Mouse (Mus musculus) stomach, embryonic 15.5 days (tissue): ENCODE data around the gene Gm45837. TPM values are rescaled to one million over a fixed set of nuclear protein-coding genes. Genes with fewer than 3 reads are reported as not detected.
"Not testable (repeated sequence)": the region's sequence is repeated elsewhere in the genome, so short reads cannot be mapped to it uniquely, and the experiment has no call there.

ENCODE experiments used
- ATAC-seq: fragments of 200-750 bp; cut with Nextera tagmentation; 2 replicates; pipeline ENCODE4 v1.8.0; 2017; ENCODE audit warnings: low read depth, moderate number of reproducible peaks, moderate TSS enrichment; ENCODE audit not compliant: insufficient read depth, low FRiP score
- H3K27ac ChIP-seq: fragments of 300-500 bp; sonication (generic); 2 replicates; pipeline ENCODE4 v1.5.1; 2015; ENCODE audit warnings: mild to moderate bottlenecking, inconsistent platforms
- H3K27me3 ChIP-seq: fragments of 300-500 bp; sonication (generic); replicated peaks from 2 replicates; pipeline ENCODE4 v1.6.1; 2015; ENCODE audit warnings: inconsistent platforms
- H3K36me3 ChIP-seq: fragments of 300-500 bp; sonication (generic); 2 replicates; pipeline ENCODE4 v1.6.1; 2015; ENCODE audit warnings: inconsistent platforms
- H3K4me1 ChIP-seq: fragments of 300-500 bp; sonication (generic); 2 replicates; pipeline ENCODE4 v1.6.1; 2015; ENCODE audit warnings: inconsistent platforms
- H3K4me2 ChIP-seq: fragments of 300-500 bp; sonication (generic); 2 replicates; pipeline ENCODE4 v1.6.1; 2015; ENCODE audit warnings: mild to moderate bottlenecking, inconsistent platforms
- H3K4me3 ChIP-seq: fragments of 300-500 bp; sonication (generic); replicated peaks from 2 replicates; pipeline ENCODE4 v1.5.1; 2015; ENCODE audit warnings: inconsistent platforms
- H3K9ac ChIP-seq: fragments of 300-500 bp; sonication (generic); 2 replicates; pipeline ENCODE4 v1.6.1; 2015; ENCODE audit warnings: inconsistent platforms
- H3K9me3 ChIP-seq: fragments of 300-500 bp; sonication (generic); 2 replicates; pipeline ENCODE4 v1.6.1; 2016; ENCODE audit warnings: inconsistent platforms
- WGBS: fragments of 180-500 bp; shearing (Covaris S2); methylation state at CpG from one replicate; pipeline ENCODE4 v1.1.7; 2015; 5-methylcytosine and 5-hydroxymethylcytosine counted together
- microRNA counts: library from miRNA; unstranded; fragments of <30 nt; microRNA quantifications from one replicate; lab custom pipeline; 2016
- microRNA-seq: library from miRNA; unstranded; fragments of <30 nt; microRNA quantifications from one replicate; pipeline ENCODE4, GENCODE M21; 2016
- polyA plus RNA-seq: library from polyadenylated mRNA; unstranded; fragments of >200 nt; fragmentation: Nextera tagmentation; extraction: Ambion mirVana; gene quantifications from 2 replicates; pipeline ENCODE4 v1.2.1, GENCODE M21; 2015

Gene Gm45837
- polyA plus RNA-seq, 1 experiment from 2014 or later = 8.0 TPM

DNA sequence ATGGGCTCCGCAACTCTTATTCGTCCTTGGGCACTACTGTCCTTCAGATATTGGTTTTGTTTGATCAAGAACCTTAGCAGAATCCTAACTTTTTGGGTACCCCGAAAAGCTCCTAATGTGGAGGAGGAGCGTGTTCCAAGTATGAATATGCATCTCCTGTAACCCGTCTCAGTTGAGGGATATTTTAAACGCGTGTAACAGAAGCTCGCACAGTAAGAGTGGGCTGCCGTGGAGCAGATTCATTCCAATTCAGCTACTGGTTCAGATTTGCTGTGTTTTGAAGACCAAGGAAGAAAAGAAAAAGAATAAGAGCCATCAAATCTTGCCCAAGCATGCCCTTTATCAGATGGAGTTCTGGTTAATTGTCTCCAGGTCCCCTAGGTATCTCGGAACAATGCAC is 131.0 kb downstream of the Gm45837 start:
- H3K9me3 ChIP-seq = no peaks in the 10 kb centered on the region
- no peak overlapping the region for H3K9ac ChIP-seq
- peaks cover 6% of the 10 kb centered on the region; the same call in 1 of the 2 replicates for H3K4me1 ChIP-seq
- no peak for ATAC-seq
- no peaks in the 10 kb centered on the region for H3K36me3 ChIP-seq
- 83% methylated on average over 10 of the region's 10 CpGs for WGBS
- H3K27me3 ChIP-seq = no peaks in the 10 kb centered on the region
- no peak overlapping the region for H3K4me2 ChIP-seq
- no peak overlapping the region for H3K4me3 ChIP-seq
- no peak overlapping the region for H3K27ac ChIP-seq

DNA sequence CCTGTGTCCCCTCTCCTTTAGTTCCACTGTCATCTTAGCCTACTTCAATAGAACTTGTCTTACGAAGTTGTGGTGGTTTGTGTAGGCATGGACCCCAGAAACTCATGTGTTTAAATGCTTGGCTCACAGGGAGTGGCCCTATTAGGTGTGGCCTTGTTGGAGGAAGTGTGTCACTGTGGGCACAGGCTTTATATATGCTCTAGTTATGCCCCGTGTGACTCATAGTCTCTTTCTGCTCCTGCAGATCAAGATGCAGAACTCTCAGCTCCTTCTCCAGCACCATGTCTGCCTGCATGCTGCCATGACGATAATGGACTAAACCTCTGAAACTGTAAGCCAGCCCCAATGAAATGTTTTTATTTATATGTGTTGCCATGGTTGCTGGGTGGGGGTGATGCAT is 137.0 kb downstream of the Gm45837 start:
- H3K27me3 ChIP-seq = no peaks in the 10 kb centered on the region
- H3K9ac ChIP-seq = no peak overlapping the region
- WGBS = 75% methylated on average over 3 of the region's 3 CpGs
- H3K4me3 ChIP-seq = no peak overlapping the region
- H3K9me3 ChIP-seq = no peaks in the 10 kb centered on the region
- H3K4me1 ChIP-seq = no peaks in the 10 kb centered on the region
- no peak for ATAC-seq
- no peak overlapping the region for H3K4me2 ChIP-seq
- no peaks in the 10 kb centered on the region for H3K36me3 ChIP-seq
- no peak overlapping the region for H3K27ac ChIP-seq

DNA sequence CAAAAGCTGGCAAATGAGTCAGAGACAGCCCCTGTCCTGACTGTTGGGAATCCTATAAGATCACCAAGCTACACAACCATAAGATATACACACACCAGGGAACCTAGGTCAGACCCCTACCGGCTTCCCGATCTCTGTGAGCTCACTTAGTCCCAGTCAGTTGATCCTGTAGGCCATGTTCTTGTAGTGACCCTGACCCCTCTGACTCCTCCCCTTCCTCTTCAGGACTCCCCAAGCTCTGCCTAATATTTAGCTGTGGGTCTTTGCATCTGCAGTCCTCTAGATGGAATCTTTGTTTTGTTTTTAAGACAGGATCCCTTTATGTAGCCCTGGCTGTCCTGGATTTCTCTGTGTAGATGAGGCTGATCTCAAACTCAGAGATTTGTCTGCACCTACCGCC is 138.6 kb downstream of the Gm45837 start:
- no peak overlapping the region for H3K4me3 ChIP-seq
- H3K27ac ChIP-seq = no peak overlapping the region
- WGBS = 89% methylated on average over 3 of the region's 3 CpGs
- no peaks in the 10 kb centered on the region for H3K9me3 ChIP-seq
- no peak for ATAC-seq
- H3K9ac ChIP-seq = no peak overlapping the region
- H3K36me3 ChIP-seq = no peaks in the 10 kb centered on the region
- H3K4me2 ChIP-seq = no peak overlapping the region
- H3K4me1 ChIP-seq = no peaks in the 10 kb centered on the region
- H3K27me3 ChIP-seq = no peaks in the 10 kb centered on the region

DNA sequence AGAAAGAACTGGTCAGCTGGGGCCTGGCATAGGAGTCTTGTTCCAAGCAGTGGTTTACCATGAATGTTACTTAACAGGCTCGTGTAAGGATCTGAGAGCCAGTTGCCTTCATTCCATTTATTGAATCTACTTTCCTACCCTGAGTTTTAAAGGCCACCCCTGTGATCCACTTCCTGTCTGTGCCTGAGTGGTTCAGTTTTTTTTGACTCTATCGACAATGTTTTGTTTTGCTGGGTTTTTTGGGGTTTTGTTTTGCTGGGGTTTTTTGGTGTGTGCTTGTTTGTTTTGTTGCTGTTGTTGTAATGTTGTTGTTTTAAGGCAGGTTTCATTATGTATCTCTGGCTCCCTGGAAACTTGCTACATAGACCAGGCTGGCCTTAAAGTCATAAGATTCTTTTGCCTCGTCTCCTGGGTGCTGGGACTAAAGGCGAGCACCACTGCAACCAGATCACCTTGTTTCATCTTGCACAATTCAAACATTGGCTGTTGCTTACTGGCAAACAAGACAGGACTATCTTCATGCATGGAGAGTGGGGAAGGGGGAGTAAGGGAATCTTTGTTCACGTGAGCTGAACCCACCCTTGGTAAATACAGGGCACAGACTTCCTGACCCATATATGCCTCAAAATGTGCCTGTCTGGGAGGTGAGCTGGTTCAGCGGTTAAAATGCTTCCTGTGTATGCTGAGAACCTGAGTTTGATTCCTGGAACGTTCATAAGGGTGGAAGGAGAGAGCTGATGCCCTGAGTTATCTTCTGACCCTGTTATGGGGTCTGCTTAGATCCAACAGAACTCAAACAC is 140.2 kb downstream of the Gm45837 start:
- ATAC-seq = no peak
- Histone ChIP-seq H3K27me3 (no peaks in the 10 kb centered on the region), H3K36me3 (no peaks in the 10 kb centered on the region), H3K4me2 (no peak overlapping the region), H3K9me3 (no peaks in the 10 kb centered on the region), H3K27ac (no peak overlapping the region), H3K9ac (no peak overlapping the region), H3K4me1 (no peaks in the 10 kb centered on the region), H3K4me3 (no peak overlapping the region)
- WGBS = 45% methylated on average over 7 of the region's 7 CpGs

DNA sequence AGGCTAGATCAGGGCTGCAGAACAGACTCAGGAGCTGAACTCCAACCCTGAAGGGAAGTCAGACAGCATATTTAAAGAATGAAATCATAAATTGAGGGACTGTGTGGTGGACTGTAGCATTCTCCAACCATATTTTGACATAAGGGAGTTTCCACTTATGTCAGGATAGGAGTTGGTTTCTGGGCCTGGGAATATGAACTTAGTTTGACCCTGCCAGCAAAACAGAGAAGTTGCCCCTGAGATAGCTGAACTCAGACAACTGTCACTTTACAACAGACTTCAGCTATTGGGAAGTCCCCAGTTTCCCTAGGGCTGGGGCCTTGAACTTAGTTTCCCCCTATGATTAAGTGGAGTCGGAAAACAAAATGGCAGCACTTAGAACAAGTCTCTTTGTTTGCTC is 140.8 kb downstream of the Gm45837 start:
- no peak for ATAC-seq
- Histone ChIP-seq H3K4me2 (no peak overlapping the region), H3K9me3 (no peaks in the 10 kb centered on the region), H3K9ac (no peak overlapping the region), H3K27ac (no peak overlapping the region), H3K36me3 (no peaks in the 10 kb centered on the region), H3K4me3 (no peak overlapping the region), H3K4me1 (no peaks in the 10 kb centered on the region), H3K27me3 (no peaks in the 10 kb centered on the region)
- WGBS = 79% methylated on average over 1 of the region's 1 CpGs

DNA sequence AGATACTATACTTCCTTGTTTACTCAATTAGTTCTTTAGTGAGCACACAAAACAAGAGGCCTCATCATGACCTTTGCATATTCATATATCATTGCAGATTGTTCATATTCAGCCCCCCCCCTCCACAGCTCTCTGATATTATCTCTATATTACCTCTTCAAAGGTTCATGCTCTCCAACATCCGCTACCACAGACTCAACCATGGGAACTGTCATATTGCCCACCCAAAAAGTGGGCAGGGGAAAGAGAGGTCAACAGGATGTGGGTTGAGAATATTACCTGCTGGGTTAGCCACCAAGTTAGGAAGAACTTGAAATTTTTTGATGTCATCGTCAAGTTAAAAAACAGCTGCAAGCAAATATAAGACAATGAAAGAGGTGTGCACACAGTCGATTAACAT is 144.8 kb downstream of the Gm45837 start:
- H3K4me1 ChIP-seq, H3K9ac ChIP-seq, H3K36me3 ChIP-seq, H3K27me3 ChIP-seq, ATAC-seq, H3K27ac ChIP-seq, H3K4me2 ChIP-seq, H3K4me3 ChIP-seq, H3K9me3 ChIP-seq: not testable (repeated sequence)
- 91% methylated on average over 3 of the region's 3 CpGs for WGBS

DNA sequence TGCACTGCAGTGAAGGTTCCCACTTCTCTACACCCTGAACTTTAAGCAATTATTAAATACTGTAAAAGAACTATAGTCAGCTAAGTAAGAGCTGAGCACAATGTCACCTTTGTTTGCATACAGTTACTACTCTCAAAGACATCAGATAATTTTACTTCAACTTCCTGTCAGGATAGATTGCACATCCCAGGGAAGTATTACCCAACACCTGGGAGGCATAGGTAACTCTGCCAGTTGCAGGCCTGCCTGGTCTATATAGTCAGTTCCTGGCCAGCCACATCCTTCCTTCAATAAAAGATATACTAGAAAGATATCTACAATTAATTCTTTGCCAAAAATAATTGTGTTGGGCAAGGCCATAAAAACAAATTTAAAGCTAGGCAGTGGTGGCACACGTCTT is 146.7 kb downstream of the Gm45837 start:
- H3K36me3 ChIP-seq = no peaks in the 10 kb centered on the region
- ATAC-seq = no peak
- 77% methylated on average over 1 of the region's 1 CpGs for WGBS

DNA sequence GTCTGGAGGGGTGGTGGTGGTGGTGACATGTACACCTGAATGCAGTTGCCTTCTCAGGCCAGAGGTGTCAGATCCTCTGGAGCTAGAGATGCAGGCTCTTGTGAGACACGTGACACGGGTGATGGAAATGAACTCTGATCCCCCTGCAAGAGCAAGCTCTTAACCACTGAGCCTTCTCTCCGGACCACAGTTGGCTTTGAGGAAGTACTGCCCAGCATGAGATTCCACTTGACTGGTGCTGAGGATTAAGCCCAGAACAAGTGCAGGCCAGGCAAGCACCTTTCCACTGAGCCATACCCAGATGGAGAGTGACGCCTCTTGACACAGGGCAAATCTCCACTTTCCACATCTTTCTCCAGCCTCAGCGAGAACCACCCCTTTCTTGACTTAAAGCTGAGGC is 148.7 kb downstream of the Gm45837 start:
- WGBS = 42% methylated on average over 5 of the region's 5 CpGs
- ATAC-seq = not testable (repeated sequence)

More for the DNA sequence above, 146.7 kb downstream of the Gm45837 start:
- Histone ChIP-seq H3K9me3 (no peaks in the 10 kb centered on the region), H3K27me3 (no peaks in the 10 kb centered on the region), H3K4me3 (no peak overlapping the region), H3K9ac (no peak overlapping the region), H3K27ac (no peak overlapping the region), H3K4me2 (no peak overlapping the region), H3K4me1 (no peaks in the 10 kb centered on the region)

More for the DNA sequence above, 148.7 kb downstream of the Gm45837 start:
- H3K4me1 ChIP-seq, H3K4me2 ChIP-seq, H3K36me3 ChIP-seq, H3K27ac ChIP-seq, H3K9ac ChIP-seq, H3K27me3 ChIP-seq, H3K9me3 ChIP-seq, H3K4me3 ChIP-seq: not testable (repeated sequence)

MicroRNAs encoded within 50 kb of the gene (microRNA counts, 519-probe panel; counts per million panel counts)
- not detected for microRNA mmu-miR-139-3p (lab: Ali Mortazavi, UCI)
- 2,012 counts per million, percentile 23 among the panel's probes with 10 or more counts for microRNA mmu-miR-139-5p (lab: Ali Mortazavi, UCI)

Small RNA genes lying within 50 kb of the gene (microRNA-seq; reads per million reads assigned to microRNA genes)
- gene Mir139 = 3,023 reads per million, percentile 85 among the genes with 10 or more reads in this experiment

Other genes starting within 250 kb of the Gm45837 start
- gene Atg16l2, start 108.6 kb upstream of the Gm45837 start, polyA plus RNA-seq = 15.4 and 16.2 TPM in 2 replicates
- gene Stard10, start 93.8 kb upstream of the Gm45837 start, polyA plus RNA-seq = 112 and 127 TPM in 2 replicates
- gene Arap1, start 62.8 kb upstream of the Gm45837 start, polyA plus RNA-seq = 88.7 and 92.5 TPM in 2 replicates
- gene Pde2a, start 10.8 kb downstream of the Gm45837 start, polyA plus RNA-seq = 9.1 and 15.9 TPM in 2 replicates
- 0.21 TPM in 1 of 2 replicates, not detected in the other for gene Art2b, start 174.7 kb downstream of the Gm45837 start, polyA plus RNA-seq